Mouse (Mus musculus) lung, postnatal 0 days (tissue): ENCODE results near the gene Trdmt1. TPM values are rescaled to one million over a fixed set of nuclear protein-coding genes. Genes with fewer than 3 reads are reported as not detected.

Experiments used
- ATAC-seq: fragments of 200-750 bp; cut with Nextera tagmentation; 2 replicates; pipeline ENCODE4 v1.8.0; 2017; ENCODE audit warnings: moderate library complexity
- DNase-seq: peaks from one replicate; pipeline ENCODE4 v3.0.0-alpha.2; 2016; ENCODE audit warnings: low spot score
- H3K27ac ChIP-seq: fragments of 300-500 bp; sonication (generic); 2 replicates; pipeline ENCODE4 v1.5.1; 2014; ENCODE audit warnings: antibody characterized with exemption, mild to moderate bottlenecking, low read length, mixed read lengths
- H3K27me3 ChIP-seq: fragments of 300-500 bp; sonication (generic); replicated peaks from 2 replicates; pipeline ENCODE4 v1.6.1; 2014; ENCODE audit warnings: low read length, mixed read lengths; ENCODE audit not compliant: insufficient read depth
- H3K36me3 ChIP-seq: fragments of 300-500 bp; sonication (generic); 2 replicates; pipeline ENCODE4 v1.6.1; 2014; ENCODE audit warnings: low read length, mixed read lengths; ENCODE audit not compliant: insufficient read depth
- H3K4me1 ChIP-seq: fragments of 300-500 bp; sonication (generic); 2 replicates; pipeline ENCODE4 v1.6.1; 2014; ENCODE audit warnings: antibody characterized with exemption, low read depth, low read length, mixed read lengths; ENCODE audit not compliant: insufficient read depth
- H3K4me2 ChIP-seq: fragments of 300-500 bp; sonication (generic); replicated peaks from 2 replicates; pipeline ENCODE4 v1.6.1; 2014; ENCODE audit warnings: low read depth, mild to moderate bottlenecking, low read length, moderate library complexity, mixed read lengths
- H3K4me3 ChIP-seq: fragments of 300-500 bp; sonication (generic); 2 replicates; pipeline ENCODE4 v1.5.1; 2014; ENCODE audit warnings: low read depth, low read length
- H3K9ac ChIP-seq: fragments of 300-500 bp; sonication (generic); replicated peaks from 2 replicates; pipeline ENCODE4 v1.6.1; 2014; ENCODE audit warnings: low read depth, mild to moderate bottlenecking
- H3K9me3 ChIP-seq: fragments of 300-500 bp; sonication (generic); 2 replicates; pipeline ENCODE4 v1.6.1; 2016; ENCODE audit warnings: low read length, mixed read lengths
- CTCF ChIP-seq: IDR thresholded peaks from 2 replicates; pipeline ENCODE4 v1.5.1; 2016; ENCODE audit warnings: antibody characterized with exemption, mild to moderate bottlenecking
- EP300 ChIP-seq: IDR thresholded peaks from 2 replicates; pipeline ENCODE4 v1.6.1; 2016; ENCODE audit warnings: antibody characterized with exemption, mild to moderate bottlenecking, control low read depth
- WGBS: fragments of 180-500 bp; shearing (Covaris S2); extraction: QIAGEN DNeasy Blood & Tissue Kit; methylation state at CpG from one replicate; pipeline ENCODE4 v1.1.7; 2014; 5-methylcytosine and 5-hydroxymethylcytosine counted together
- polyA plus RNA-seq: library from polyadenylated mRNA; unstranded; fragments of >200 nt; fragmentation: Nextera tagmentation; extraction: Ambion mirVana; gene quantifications from 2 replicates; pipeline ENCODE4 v1.2.1, GENCODE M21; 2015

The Trdmt1 gene
- polyA plus RNA-seq, 1 experiment from 2014 or later = 10.1 TPM

DNA sequence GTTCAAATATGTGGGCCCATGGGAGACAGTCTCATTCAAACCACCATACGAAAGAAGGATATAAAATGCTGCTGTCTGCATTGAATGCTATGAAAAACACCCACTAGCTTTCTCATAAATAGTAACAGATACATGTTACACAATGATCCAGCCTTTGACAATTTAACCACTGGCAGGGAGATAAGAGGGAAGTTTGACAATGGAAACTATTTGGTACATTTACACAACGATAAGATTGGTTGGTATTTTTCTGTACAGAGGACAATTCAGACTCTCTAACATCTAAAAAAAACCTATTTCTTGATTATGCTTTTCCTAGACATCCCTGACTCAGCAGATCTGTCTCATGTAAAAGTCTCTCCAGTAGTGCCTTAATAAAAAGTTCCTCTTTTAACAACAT is 48.4 kb downstream of the Trdmt1 start:
- Histone ChIP-seq H3K4me2 (no peak overlapping the region), H3K27ac (no peak overlapping the region), H3K9me3 (no peaks in the 10 kb centered on the region), H3K36me3 (no peaks in the 10 kb centered on the region), H3K27me3 (no peaks in the 10 kb centered on the region), H3K9ac (no peak overlapping the region), H3K4me3 (no peak overlapping the region), H3K4me1 (no peaks in the 10 kb centered on the region)
- WGBS = 45% methylated on average over 2 of the region's 2 CpGs
- DNase-seq = peak; percentile 15
- no peak for ATAC-seq
- TF ChIP-seq CTCF = no peak
- TF ChIP-seq EP300 = no peak

GRCm38 (mm10) chr2:13492927-13493326 is 51.5 kb downstream of the Trdmt1 start:
- Histone ChIP-seq H3K4me1 (no peaks in the 10 kb centered on the region), H3K9me3 (no peaks in the 10 kb centered on the region), H3K4me2 (no peak overlapping the region), H3K36me3 (no peaks in the 10 kb centered on the region), H3K9ac (no peak overlapping the region), H3K27ac (no peak overlapping the region), H3K27me3 (no peaks in the 10 kb centered on the region), H3K4me3 (no peak overlapping the region)
- ATAC-seq (no peak), DNase-seq (no peak)
- 72% methylated on average over 4 of the region's 4 CpGs for WGBS
- TF ChIP-seq CTCF (no peak), EP300 (no peak)

- 46% methylated on average over 8 of the region's 8 CpGs for WGBS
- TF ChIP-seq EP300 = no peak
- TF ChIP-seq CTCF = no peak
- no peaks in the 10 kb centered on the region for H3K27me3 ChIP-seq
- H3K9me3 ChIP-seq = no peaks in the 10 kb centered on the region
- no peak for DNase-seq
- no peak for ATAC-seq
- H3K4me1 ChIP-seq = no peaks in the 10 kb centered on the region
- H3K4me2 ChIP-seq = no peak within 1 kb of the TSS
- H3K4me3 ChIP-seq = no peak within 1 kb of the TSS
- no peak within 1 kb of the TSS for H3K27ac ChIP-seq
- no peaks in the 10 kb centered on the region for H3K36me3 ChIP-seq
- H3K9ac ChIP-seq = no peak within 1 kb of the TSS
These were observed 52.7 kb downstream of the Trdmt1 start, which contains the start of gene Cubn for GRCm38 (mm10) chr2:13491734-13492133. TSS of gene Cubn (minus strand) at chr2:13491813.

DNA sequence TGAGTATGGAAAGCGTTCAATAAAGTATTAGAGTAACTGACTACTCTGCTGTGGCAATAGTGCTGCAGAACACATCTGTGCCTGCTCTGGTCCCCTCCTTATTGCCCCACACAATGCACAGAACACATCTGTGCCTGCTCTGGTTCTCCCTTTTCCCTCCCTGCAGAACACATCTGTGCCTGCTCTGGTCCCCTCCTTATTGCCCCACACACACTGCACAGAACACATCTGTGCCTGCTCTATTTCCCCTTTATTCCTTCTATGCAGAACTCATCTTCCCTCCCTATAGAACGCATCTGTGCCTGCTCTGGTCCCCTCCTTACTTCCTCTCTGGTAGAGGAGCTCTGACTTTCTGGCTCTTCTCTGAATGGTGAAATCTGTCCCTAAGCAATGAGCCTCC is 54.0 kb downstream of the Trdmt1 start:
- Histone ChIP-seq H3K4me1 (no peaks in the 10 kb centered on the region), H3K27ac (no peak overlapping the region), H3K4me2 (no peak overlapping the region), H3K27me3 (no peaks in the 10 kb centered on the region), H3K9me3 (no peaks in the 10 kb centered on the region), H3K4me3 (no peak overlapping the region), H3K36me3 (no peaks in the 10 kb centered on the region), H3K9ac (no peak overlapping the region)
- ATAC-seq (no peak), DNase-seq (no peak)
- WGBS = 85% methylated on average over 2 of the region's 2 CpGs
- TF ChIP-seq EP300 = no peak
- TF ChIP-seq CTCF = no peak

GRCm38 (mm10) chr2:13486470-13486869 is 58.0 kb downstream of the Trdmt1 start:
- DNase-seq = no peak
- WGBS = 54% methylated on average over 8 of the region's 8 CpGs
- Histone ChIP-seq H3K9ac (no peak overlapping the region), H3K9me3 (no peaks in the 10 kb centered on the region), H3K27ac (no peak overlapping the region), H3K36me3 (no peaks in the 10 kb centered on the region), H3K4me1 (no peaks in the 10 kb centered on the region), H3K4me2 (no peak overlapping the region), H3K4me3 (no peak overlapping the region), H3K27me3 (no peaks in the 10 kb centered on the region)
- TF ChIP-seq EP300 (no peak), CTCF (no peak)
- no peak for ATAC-seq

GRCm38 (mm10) chr2:13484566-13484965 is 59.9 kb downstream of the Trdmt1 start:
- no peak overlapping the region for H3K4me3 ChIP-seq
- no peak overlapping the region for H3K27ac ChIP-seq
- no peaks in the 10 kb centered on the region for H3K27me3 ChIP-seq
- H3K9ac ChIP-seq = no peak overlapping the region
- ATAC-seq (no peak), DNase-seq (no peak)
- H3K4me2 ChIP-seq = no peak overlapping the region
- 70% methylated on average over 3 of the region's 3 CpGs for WGBS
- no peaks in the 10 kb centered on the region for H3K36me3 ChIP-seq
- H3K4me1 ChIP-seq = no peaks in the 10 kb centered on the region
- TF ChIP-seq CTCF = no peak
- H3K9me3 ChIP-seq = no peaks in the 10 kb centered on the region

DNA sequence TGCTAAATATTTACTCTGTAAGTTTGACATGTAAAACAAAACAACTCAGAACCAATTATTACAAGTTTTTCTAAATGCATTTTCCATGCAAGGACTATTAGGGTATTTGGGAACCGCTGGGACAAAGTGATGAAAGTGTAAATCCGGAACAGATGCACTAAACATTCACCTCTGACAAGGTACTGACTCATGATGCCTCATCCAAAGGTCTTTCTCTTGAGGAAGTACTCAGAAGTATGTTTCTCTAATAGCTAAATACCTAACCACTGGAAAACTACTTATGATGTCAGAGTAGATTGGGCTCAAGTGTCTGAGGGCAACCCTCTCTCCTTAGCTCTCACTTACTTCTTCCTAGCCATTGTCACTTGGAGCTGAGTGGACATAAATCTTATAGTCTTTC is 63.7 kb downstream of the Trdmt1 start:
- no peaks in the 10 kb centered on the region for H3K9me3 ChIP-seq
- H3K36me3 ChIP-seq = no peaks in the 10 kb centered on the region
- TF ChIP-seq EP300 (no peak), CTCF (no peak)
- H3K4me2 ChIP-seq = no peak overlapping the region
- no peak overlapping the region for H3K27ac ChIP-seq
- ATAC-seq (no peak), DNase-seq (no peak)
- WGBS = 82% methylated on average over 2 of the region's 2 CpGs
- no peaks in the 10 kb centered on the region for H3K4me1 ChIP-seq
- no peak overlapping the region for H3K9ac ChIP-seq
- H3K27me3 ChIP-seq = no peaks in the 10 kb centered on the region
- H3K4me3 ChIP-seq = no peak overlapping the region
